Mouse (Mus musculus): Measurements from ENCODE around the gene Btbd16. TPM values are rescaled to one million over a fixed set of nuclear protein-coding genes. Genes with fewer than 3 reads are reported as not detected.

The Btbd16 gene
- polyA plus RNA-seq, 1 experiment from 2014 or later, result not detected

Other genes starting within 250 kb of the Btbd16 start
- gene Nsmce4a, start 201.0 kb upstream of the Btbd16 start, polyA plus RNA-seq (2015; fragmentation: Nextera tagmentation; extraction: Ambion mirVana), result 170 TPM in 2 replicates
- 31.4 and 35.9 TPM in 2 replicates for gene Tacc2, start 196.6 kb upstream of the Btbd16 start, polyA plus RNA-seq (2015; fragmentation: Nextera tagmentation; extraction: Ambion mirVana)
- 76.5 and 80.9 TPM in 2 replicates for gene Plekha1, start 91.7 kb downstream of the Btbd16 start, polyA plus RNA-seq (2015; fragmentation: Nextera tagmentation; extraction: Ambion mirVana)
- 13.4 and 14.3 TPM in 2 replicates for gene Htra1, start 162.0 kb downstream of the Btbd16 start, polyA plus RNA-seq (2015; fragmentation: Nextera tagmentation; extraction: Ambion mirVana)

Data from kidney, embryonic 15.5 days (tissue).